Mouse (Mus musculus) spleen, adult 18-20 months (tissue): ENCODE measurements at regions not wholly inside any gene's neighbourhood (a gene's known extent, or its start where the extent isn't known, plus 50 kb on each side); places are given as distances from the start of the nearest gene placed in this dataset.

Experiments
- DNase-seq, 2 experiments: peaks; one replicate each; pipeline ENCODE4 v3.0.0; 2022; ENCODE audit warnings: mixed read lengths in 2 of 2

DNA sequence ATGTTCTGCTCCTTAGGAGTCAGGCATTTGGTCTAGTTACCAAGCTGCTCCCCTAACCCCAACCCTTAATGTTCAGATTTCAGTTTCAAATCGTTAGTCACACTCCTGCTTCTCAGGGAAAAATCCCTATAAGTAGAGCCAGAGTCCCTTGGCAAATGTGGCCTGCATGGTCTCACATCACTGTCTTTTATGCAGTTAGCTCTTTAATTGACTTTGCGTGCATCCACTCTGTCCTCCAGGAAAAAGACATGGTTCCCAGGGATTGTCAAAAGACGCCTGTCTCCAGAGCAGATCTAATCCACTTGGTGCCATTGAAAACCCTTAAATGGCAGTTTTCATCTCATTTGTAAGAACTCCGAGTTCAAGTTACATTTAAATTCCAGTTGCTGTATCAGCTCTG is 256.3 kb upstream of the Lyplal1 start:
- DNase-seq, result no peak

DNA sequence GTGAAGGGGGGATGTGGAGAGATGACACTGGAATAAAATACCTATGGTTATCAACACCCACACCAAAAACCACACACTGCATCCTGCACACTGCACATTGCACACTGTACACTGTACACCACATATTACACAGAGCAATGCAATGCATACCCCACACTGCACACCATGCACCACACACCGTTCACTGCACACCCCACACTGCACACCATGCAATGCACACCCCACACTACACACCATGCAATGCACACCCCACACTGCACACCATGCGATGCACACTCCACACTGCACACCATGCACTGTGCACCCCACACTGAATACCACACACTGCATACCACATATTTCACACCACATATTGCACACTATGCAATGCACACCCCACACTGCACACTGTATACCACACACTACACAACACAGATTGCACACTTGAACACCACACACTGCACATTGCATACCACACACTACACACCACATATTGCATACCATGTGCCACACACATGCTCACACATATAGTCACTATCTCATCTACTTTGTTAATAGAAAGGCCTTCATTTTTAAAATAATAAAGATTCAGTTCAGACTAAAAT is 255.8 kb upstream of the Lyplal1 start:
- no peak for DNase-seq

DNA sequence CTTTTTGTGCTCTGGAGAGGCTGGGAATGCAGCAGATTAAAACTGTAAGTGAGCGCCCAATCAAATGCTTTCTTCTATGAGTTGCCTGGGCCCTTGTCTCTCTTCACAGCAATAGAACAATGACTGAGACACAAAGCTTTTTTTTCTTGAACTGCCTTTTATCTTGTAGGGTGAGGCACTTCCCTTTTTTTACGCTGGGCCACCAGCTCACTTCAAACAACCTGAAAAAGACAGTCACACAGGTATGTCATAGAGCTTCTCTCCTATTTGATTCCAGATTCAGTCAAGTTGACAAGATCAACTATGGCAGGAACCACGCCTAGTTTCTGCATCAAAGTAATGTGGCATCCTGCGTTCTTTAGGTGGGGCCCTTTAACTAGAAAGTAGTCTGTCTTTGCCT is 246.2 kb upstream of the Lyplal1 start:
- DNase-seq, result no peak

DNA sequence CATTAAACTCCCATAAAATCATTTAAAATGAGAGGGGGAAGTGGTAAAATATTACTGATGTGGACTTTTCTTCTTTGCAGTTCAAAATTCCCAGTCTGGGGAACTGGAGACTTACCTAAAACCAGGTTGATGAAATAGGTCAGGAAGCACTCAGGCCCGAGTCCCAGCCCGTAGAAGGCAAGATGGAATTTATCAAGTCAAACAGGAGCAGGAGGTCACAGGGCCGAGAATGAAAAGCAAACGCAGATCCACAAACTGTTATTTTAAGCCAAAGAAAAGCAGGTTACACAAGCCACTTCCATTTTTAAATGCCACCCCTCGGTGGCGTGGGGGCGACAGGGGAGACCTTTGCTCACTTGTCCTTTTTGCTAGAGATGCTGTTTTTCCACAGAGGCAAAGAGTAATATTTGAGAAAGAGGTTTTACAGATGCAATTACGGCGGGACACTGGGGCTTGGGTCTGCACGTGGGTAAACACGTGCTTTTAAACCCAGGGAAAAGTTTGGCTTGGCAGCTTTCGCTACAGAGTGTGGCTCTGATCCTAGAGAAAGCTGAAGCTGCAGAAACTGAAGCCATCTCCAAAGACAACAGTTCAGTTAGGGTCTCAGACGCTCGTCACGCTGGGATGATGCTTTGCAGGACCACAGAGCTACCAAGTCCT is 241.0 kb upstream of the Lyplal1 start:
- DNase-seq, result no peak

DNA sequence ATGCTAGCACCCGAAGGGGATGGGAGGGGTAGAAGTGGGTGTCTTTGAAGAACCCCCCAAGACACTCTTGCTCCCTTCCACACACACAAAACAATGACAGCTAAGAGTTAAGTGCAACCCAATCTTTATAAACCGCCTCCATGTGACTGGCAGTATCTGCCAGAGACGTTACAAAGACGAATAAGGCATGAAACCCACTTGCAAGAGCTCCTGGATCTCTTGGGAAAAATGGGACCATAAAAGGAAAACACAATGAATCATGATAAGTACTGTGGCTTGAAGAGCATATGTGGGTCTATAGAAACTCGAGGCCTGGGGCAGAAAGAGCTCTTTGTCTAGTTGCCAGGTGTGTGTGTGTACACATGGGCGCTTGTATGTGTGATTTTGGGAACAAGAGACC is 237.6 kb upstream of the Lyplal1 start:
- no peak for DNase-seq

DNA sequence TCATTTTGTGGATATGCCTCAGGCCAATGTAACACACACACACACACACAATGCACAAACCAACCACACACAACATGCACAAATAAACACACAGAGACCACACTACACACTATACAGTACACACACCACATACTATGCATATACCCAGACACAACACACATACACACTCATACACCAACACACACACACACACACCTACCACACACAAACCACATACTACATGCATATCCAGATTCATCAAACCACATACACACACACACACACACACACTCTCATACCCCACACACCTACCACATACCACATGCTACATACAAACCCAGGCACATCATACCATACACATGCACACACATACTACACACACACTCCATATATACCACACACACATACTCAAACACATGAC is 237.0 kb upstream of the Lyplal1 start:
- DNase-seq, result no peak

DNA sequence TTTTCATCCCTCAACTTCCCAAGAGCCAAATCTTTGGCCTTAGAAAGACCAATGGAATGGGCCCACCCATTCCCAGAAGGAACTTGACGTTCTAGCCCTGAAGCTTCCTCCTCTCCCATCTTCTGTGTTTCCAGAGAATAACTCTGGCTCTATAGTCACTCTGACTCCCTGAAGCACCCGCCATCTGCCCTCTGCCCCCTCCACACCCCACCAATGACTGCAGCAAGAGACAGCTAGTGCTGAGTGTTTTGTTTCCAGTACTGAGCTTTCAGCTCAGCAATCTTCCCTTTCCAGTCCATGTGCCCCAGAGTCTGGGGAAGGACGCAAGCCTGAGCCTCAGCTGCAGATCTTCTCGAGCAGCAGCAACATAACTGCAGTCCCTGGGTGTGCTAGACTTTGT is 233.3 kb upstream of the Lyplal1 start:
- DNase-seq, result no peak

DNA sequence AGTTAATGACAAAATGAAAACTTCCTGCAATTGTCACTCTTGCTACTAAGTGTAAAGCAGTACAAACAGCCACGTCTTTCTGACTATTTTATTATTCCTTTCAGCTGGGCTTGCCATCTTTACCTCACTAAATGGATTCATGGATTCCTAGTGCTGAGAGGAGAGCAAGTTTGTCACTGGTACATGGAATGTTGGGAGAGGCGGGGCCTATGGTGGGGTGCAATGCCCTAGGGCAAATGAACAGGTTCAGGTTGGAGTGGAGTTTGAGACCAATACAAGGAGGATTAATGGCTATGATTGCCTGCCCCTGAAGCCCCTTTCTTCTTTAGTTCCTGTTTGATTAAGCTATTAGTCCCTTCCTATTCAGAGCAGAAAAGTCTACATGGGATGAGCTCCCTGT is 232.9 kb upstream of the Lyplal1 start:
- no peak for DNase-seq

DNA sequence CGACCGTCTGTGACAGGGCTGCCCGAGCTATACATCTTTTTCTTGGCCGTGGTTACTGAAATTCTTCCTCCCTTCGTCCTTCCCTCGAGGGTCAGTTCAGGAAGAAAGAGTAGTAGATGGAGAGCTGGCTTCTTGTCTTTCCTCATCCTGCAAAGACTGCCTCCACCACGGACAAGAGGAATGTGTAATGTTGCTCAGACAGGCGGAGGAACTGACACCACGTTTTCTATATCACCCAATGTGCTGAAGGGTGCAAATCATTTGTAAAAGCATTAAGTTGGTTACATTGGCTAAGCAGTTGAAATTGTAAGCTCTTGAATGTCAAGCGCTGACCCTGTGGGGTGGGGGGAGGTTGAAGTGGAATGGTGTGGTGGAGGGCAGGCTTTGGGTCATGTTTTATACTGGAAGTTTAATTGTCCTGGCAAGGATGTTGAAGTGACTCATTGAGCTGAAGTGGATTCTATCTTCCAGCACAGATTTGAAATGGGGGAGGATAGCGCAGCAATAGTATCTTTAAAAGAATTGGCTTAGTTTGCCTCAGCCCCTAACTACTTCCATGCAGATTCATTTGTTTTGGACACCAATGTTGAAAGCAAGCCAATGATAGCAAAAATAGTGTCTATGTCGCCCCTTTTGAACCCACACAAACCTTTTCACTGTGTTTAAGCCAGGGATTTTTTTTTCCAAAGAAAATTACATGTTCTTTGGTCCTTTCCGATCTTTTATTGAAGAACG is 230.5 kb upstream of the Lyplal1 start:
- no peak for DNase-seq

DNA sequence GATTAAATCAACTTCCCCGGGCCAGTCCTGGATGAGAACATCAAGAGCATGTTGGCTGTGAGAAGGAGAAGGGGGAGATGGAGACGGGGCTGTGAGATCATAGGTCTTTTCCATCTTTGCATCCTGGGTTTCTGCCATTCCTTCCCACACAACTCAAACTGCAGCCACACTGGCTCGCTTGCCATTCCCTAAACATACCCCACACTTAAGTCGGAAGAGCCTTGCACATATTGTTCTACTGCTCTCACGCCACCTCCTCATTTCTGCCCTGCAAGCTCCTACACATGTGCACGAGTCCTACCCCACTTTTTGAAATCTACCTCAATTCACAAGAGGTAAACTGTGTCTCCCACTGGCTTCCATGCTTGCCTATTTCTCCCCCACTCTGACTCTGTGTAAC is 228.3 kb upstream of the Lyplal1 start:
- DNase-seq, result no peak

DNA sequence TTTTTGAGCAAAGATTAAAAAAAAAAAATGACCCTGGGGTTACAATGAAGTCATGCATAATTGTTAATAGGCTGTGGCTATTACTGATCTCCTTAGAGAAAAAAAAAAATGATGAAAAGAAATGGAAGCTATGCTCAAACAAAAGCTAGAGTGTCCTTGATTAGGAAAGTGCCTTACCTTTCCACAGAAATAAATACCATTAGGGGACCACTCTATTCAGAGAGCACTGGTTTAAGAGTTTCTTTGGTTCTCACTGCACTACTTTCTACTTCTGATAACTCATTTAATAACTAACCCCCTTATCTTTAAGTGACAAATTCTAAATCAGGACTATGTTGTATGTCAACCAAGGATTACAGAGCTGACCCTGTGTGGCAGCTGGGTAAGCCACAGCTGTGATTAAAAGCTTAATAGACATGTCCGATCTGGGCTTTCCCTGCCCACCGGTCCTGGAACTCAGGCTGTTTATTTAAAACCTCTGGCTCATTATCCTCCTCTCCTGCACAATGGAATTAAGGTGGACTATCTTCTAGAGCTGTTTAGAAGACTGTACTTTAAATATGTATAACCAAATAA is 225.9 kb upstream of the Lyplal1 start:
- no peak for DNase-seq

DNA sequence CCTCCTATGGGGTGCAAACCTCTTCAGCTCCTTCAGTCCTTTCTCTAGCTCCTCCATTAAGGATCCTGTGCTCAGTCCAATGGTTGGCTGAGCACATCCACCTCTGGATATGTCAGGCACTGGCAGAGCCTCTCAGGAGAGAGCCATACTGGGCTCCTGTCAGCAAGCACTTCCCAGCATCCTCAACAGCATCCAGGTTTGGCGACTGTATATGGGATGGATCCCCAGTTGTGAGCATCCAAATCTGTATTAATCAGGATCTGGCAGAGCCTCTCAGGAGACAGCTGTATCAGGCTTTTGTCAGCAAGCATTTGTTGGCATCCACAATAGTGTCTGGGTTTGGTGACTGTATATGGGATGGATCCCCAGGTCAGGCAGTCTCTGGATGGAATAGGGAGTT is 225.3 kb upstream of the Lyplal1 start:
- DNase-seq, result no peak

DNA sequence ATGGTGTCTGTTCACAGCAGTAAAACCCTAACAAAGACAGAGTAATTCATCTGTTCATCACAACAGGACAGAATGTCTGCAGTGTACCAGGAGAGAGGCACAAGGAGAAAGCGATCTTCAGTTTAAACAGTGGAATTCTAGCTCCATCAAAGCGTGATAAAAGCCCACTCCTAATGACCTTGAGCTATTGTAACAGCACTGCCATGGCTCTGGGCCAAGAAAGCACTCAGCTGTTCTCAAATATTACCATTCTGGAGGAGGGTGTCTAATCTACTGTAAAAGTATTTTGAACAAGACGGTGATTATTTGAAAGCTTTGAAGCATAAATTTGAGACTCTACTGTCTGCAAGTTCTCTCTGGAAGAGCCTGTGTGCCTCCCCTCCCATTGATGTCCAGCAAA is 224.8 kb upstream of the Lyplal1 start:
- DNase-seq, result no peak

DNA sequence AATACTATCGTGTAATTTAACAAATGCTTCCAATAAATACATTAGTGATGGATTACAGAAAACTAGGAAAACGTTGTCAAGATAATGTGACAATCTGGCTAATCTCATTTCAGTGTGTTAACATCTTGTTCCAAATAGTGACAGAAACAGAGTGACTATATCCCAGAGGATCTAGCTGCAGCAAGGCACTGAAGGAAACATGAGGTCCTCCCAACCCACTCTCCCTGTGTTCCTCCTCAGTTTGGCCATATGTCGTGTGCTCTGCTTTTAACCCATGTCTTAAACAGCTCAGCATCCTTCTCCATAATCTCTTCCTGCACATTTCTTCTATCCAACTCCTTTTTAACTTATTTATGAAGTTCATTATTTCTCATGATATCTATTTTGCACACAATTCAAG is 223.6 kb upstream of the Lyplal1 start:
- no peak for DNase-seq

DNA sequence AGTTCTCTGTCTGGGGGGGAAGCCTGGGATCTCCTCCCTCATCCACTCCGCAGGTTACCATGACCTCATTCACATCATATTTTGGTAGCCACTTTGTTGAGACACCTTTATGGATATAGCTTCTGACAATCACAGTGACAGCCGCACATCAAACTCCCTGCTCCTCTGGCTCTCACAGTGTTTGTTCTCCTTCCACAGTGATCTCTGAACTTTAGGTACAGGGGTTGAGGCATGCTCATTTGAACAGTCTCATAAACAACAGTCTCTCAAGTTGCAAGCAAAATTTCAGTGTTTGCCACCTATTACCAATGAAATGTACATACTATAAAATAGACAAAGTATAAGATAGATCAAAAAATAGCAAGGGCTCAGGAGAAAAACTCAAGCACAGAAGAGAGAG is 200.2 kb upstream of the Lyplal1 start:
- no peak for DNase-seq

DNA sequence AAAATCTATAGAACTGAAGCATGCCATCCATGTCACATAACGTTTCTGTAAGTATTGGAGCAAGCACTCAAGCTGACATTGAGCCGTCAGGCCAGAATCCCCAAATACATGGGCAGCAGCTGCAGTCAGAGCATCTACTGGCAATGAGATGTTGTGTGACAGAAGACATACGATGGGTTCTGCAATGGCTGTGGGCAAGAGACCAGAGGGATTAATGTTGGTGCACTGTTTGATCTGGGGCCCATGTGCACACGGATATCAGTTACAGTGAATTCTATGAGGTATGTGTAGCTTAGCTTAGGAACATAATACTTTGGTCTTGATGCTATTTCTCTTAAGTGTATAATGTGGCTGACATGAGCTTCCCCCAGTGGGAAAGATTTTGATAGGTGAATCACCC is 197.1 kb upstream of the Lyplal1 start:
- no peak for DNase-seq

DNA sequence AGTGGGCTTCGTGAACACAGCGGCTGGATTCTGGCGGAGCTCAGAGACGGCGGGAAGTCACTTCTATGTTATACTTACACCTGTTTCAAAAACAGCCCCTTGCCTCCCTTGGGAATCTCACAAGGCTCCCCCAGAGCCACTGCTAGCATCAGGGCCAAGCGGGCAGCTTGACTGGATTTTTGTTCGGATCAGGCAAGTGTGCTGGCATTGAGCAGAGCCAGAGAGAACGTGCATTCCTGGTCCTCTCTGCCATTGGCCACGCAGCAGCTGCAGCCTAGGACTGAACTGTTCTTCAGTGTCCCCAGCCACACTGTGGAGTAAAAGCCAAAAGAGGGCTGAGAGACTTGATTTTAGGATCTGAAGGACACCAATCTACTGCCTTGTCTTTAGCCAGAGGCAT is 195.6 kb upstream of the Lyplal1 start:
- DNase-seq, result no peak

DNA sequence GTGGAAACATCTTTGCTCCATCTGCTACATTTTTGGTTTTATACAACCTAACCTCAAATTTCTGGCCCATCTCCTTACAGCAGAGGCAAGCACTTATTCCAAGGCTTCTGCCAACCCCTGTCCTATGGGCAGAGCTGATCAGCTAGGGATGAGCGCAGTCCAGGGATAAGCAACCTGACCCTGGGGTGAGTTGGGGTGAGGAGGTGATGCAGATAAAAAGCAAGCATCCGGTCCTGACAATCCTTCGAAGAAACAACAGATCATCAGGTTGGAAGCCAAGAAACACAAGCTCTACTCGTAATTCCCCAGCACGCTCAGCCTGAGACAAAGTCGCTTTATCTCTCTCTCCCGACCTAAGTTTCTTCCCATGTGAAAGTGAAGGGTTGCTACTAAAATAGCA is 194.9 kb upstream of the Lyplal1 start:
- no peak for DNase-seq

DNA sequence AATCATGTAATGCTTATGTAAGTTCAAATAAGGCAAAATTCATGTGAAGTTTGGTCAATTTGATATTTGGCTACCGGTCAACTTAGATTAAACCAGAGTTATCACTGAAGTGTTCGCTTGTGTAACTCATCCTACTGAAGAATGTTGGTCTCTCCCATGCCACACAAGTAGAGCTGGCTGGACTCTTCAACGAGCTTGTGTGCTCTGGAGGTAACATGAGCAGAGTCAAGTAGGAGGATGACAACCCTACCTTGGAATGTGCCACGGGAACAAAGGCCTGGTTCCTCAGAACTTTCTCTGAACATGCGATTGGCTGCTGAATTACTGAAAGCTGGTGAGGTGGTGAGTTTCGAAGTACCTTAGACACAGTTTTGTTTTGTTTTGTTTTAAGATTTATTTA is 190.5 kb upstream of the Lyplal1 start:
- no peak for DNase-seq

DNA sequence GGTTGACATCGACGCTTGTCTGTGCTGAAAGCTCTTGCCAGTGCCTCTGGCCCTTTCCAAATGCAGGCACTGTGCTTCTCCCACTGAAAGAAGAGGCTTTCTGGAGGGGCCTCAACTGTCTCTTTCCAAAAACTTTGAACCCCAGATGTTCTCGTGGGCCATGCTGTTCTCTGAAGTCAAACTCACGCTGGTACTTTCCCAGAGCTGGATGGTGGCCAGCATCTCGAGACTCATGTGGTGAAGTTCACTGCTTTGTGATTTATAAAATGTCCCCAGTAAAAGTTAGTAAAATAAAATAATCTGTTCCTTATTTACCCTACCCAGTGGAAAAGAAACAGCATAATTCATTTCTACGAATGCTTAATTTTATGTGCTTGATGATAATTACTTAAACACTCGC is 180.4 kb upstream of the Lyplal1 start:
- DNase-seq, result no peak

DNA sequence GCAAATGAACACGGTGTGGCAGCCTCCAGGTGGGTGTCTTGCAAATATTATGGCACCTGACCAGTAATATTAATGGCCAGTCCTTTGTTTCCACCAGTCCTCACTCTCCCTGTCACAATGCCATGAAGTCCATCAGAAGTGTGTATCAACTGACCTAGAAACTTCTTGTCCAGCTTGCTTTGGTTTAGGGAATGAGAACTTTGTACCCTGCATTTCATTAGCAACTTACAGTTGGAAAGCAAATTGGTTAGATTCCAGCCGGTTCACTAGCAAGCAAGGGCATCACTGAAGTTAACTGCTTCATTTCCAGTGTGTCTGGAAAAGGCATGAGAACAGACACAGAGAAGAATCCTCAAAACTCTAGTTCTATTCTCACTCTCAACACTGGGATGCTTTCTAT is 178.1 kb upstream of the Lyplal1 start:
- no peak for DNase-seq

DNA sequence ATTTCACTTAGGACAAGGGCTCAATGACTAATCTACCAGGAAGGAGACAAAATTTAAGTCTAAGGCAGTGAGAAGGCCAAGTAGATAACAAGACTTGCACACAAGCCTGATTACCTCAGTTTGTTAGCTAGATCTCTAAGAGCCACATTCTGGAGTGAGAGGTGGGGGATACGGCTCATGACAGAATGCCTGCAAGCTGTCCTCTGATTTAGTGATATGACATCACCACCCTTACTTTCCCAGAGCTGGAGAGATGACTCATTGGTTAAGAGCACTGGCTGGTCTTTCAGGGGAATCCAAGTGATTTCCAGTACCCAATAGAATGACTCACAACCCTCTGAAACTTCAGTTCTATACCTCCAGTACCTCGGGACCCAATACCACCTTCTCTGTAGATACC is 177.5 kb upstream of the Lyplal1 start:
- DNase-seq, result no peak

DNA sequence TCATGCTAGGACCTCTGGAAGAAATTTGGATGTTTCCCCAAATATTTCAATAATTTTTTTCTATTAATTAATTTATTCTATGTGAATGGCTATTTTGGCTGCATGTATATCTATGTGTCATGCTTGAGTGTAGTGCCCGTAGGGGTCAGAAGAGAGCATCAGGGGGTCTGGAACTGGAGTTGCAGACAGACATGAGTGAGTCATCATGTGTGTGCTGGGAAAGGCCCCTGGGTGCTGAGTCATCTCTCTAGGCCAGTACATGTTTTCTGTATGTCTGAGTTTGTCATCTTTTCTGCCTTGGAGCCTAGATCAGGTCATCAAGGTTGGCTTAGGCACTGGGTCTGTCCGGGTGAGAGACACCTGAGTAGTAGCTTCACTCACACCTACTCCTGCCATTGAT is 172.0 kb upstream of the Lyplal1 start:
- no peak for DNase-seq

DNA sequence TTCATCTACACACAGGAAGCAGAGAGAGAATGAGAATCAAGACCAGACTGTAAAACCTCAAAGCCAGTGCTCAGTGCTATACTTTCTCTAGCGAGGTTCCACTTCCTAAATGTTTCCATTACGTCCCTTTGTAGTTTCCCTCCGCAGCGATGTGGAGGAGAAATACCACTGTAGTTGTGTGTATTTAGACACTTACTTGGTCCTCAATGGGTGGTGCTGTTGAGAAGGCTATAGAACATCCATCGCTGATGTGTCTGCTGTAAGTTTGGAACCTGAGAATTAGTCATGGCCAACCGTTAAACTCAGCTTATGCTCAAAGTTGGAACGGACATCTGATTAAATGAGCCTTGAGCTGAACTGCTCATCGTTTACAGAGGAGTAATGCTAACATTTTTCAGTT is 170.7 kb upstream of the Lyplal1 start:
- no peak for DNase-seq
